Mouse (Mus musculus) spleen, adult 2 months (tissue): ENCODE measurements at regions not wholly inside any gene's neighbourhood (a gene's known extent, or its start where the extent isn't known, plus 50 kb on each side); places are given as distances from the start of the nearest gene placed in this dataset.

Experiments used
- CTCF ChIP-seq: fragments of 200-500 bp; IDR thresholded peaks from 2 replicates; pipeline ENCODE4 v1.5.1; 2011; ENCODE audit warnings: mild to moderate bottlenecking, inconsistent platforms; ENCODE audit not compliant: insufficient read depth, insufficient read length, insufficient replicate concordance; ENCODE audit errors: extremely low read depth
- POLR2A ChIP-seq: fragments of 200-500 bp; IDR thresholded peaks from 2 replicates; pipeline ENCODE4 v1.6.1; 2011; ENCODE audit warnings: low read depth, low read length, inconsistent platforms

DNA sequence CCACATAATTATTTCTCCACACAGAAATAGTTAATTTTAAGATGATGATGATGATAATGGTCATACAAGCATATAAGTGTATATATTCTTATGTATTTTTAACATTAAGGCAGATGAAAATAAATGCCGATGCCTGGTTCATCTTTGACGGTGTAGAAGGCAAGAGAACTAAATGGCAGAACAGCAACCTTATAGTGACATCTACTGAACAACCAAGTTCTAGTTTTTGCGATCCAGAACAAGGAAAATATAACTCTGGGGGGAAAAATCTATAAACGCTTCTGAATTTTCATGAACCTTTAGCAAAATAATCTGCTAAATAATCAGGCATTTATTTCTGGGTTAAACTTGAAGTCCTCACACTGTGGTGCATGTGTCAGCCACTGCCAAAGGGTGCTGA, 856.8 kb downstream of the Basp1 start:
- no peak for TF ChIP-seq CTCF
- TF ChIP-seq POLR2A: no peak
